Comparison of ENCODE assay signal across 16 mouse cellular contexts in genomic region chr15:32568858-32569387, GRCm38 (mm10).
DNase-seq lines count a peak whose midpoint lies in the region; ATAC-seq and TF ChIP-seq lines count a peak whose summit lies in the region.
"Had no signal": no experiment of that assay in that cellular context is flagged by ENCODE, and none has a peak within 500 bp of the region (broad histone marks: within the 10 kb centered on the region; RNA-seq: fewer than 3 reads in every experiment).

No protein-coding gene starts in this region.

- H3K27me3 ChIP-seq in midbrain, embryonic 11.5 days (ENCODE audit: control insufficient read depth, insufficient read depth, low read length), result no peaks in the 10 kb centered on the region
- no peaks in the 10 kb centered on the region for H3K27me3 ChIP-seq in midbrain, embryonic 14.5 days (ENCODE audit: control insufficient read depth, insufficient read depth, low read length)
- no peaks in the 10 kb centered on the region for H3K27me3 ChIP-seq in embryonic facial prominence, embryonic 11.5 days (ENCODE audit: control insufficient read depth, insufficient read depth, low read length)
- peaks cover 15% of the 10 kb centered on the region; the same call in 1 of the 2 replicates for H3K27me3 ChIP-seq in forebrain, embryonic 13.5 days
- H3K27me3 ChIP-seq in midbrain, embryonic 15.5 days (replicated peaks), result no peaks in the 10 kb centered on the region
- no peaks in the 10 kb centered on the region for H3K27me3 ChIP-seq in heart, adult 2 months (ENCODE audit: control insufficient read depth, insufficient read depth, low read length)
- H3K27me3 ChIP-seq: embryonic facial prominence, embryonic 15.5 days; limb, embryonic 13.5 days; megakaryocyte, embryonic 14.5 days had no signal

- H3K9me3 ChIP-seq in midbrain, embryonic 11.5 days (ENCODE audit: control insufficient read depth, low read length), result no peaks in the 10 kb centered on the region
- H3K9me3 ChIP-seq in midbrain, embryonic 14.5 days (ENCODE audit: control insufficient read depth, low read length), result no peaks in the 10 kb centered on the region
- no peaks in the 10 kb centered on the region for H3K9me3 ChIP-seq in embryonic facial prominence, embryonic 11.5 days (replicated peaks; ENCODE audit: control insufficient read depth, low read length)
- no peaks in the 10 kb centered on the region for H3K9me3 ChIP-seq in forebrain, embryonic 13.5 days (replicated peaks)
- H3K9me3 ChIP-seq in midbrain, embryonic 15.5 days, result no peaks in the 10 kb centered on the region
- H3K9me3 ChIP-seq: embryonic facial prominence, embryonic 15.5 days; limb, embryonic 13.5 days; megakaryocyte, embryonic 14.5 days had no signal

- 0 out of 2 replicates have a peak, but pooled peaks cover 6% of the 10 kb centered on the region for H3K4me1 ChIP-seq in midbrain, embryonic 11.5 days (ENCODE audit: control insufficient read depth, insufficient read depth, low read length)
- H3K4me1 ChIP-seq in midbrain, embryonic 14.5 days (ENCODE audit: control insufficient read depth, insufficient read depth, low read length), result no peaks in the 10 kb centered on the region
- H3K4me1 ChIP-seq in embryonic facial prominence, embryonic 11.5 days (ENCODE audit: control insufficient read depth, insufficient read depth, low read length), result no peaks in the 10 kb centered on the region
- peaks cover 12% of the 10 kb centered on the region for H3K4me1 ChIP-seq in forebrain, embryonic 13.5 days
- H3K4me1 ChIP-seq in midbrain, embryonic 15.5 days, result no peaks in the 10 kb centered on the region
- no peaks in the 10 kb centered on the region for H3K4me1 ChIP-seq in heart, adult 2 months (ENCODE audit: control insufficient read depth, insufficient read depth, low read length)
- H3K4me1 ChIP-seq: embryonic facial prominence, embryonic 15.5 days; limb, embryonic 13.5 days; megakaryocyte, embryonic 14.5 days had no signal

- H3K36me3 ChIP-seq in midbrain, embryonic 11.5 days (ENCODE audit: control insufficient read depth, insufficient read depth, low read length), result no peaks in the 10 kb centered on the region
- H3K36me3 ChIP-seq in midbrain, embryonic 14.5 days (ENCODE audit: control insufficient read depth, insufficient read depth, low read length), result no peaks in the 10 kb centered on the region
- no peaks in the 10 kb centered on the region for H3K36me3 ChIP-seq in embryonic facial prominence, embryonic 11.5 days (replicated peaks; ENCODE audit: control insufficient read depth, insufficient read depth, low read depth, low read length)
- no peaks in the 10 kb centered on the region for H3K36me3 ChIP-seq in forebrain, embryonic 13.5 days (ENCODE audit: poor library complexity, severe bottlenecking)
- no peaks in the 10 kb centered on the region for H3K36me3 ChIP-seq in midbrain, embryonic 15.5 days (replicated peaks)
- no peaks in the 10 kb centered on the region for H3K36me3 ChIP-seq in heart, adult 2 months (ENCODE audit: control insufficient read depth, insufficient read depth, low read length)
- H3K36me3 ChIP-seq: embryonic facial prominence, embryonic 15.5 days had no signal

- H3K27ac ChIP-seq in midbrain, embryonic 11.5 days (ENCODE audit: low read depth, low read length), result no peak overlapping the region
- H3K27ac ChIP-seq in midbrain, embryonic 14.5 days (replicated peaks; ENCODE audit: low read depth, low read length), result no peak overlapping the region
- H3K27ac ChIP-seq in embryonic facial prominence, embryonic 11.5 days (replicated peaks; ENCODE audit: low read depth, low read length), result no peak overlapping the region
- H3K27ac ChIP-seq in forebrain, embryonic 13.5 days, result peak overlapping the region; percentile 55
- no peak overlapping the region for H3K27ac ChIP-seq in midbrain, embryonic 15.5 days
- H3K27ac ChIP-seq in heart, adult 2 months, result no peak overlapping the region
- H3K27ac ChIP-seq: embryonic facial prominence, embryonic 15.5 days; limb, embryonic 13.5 days; liver, embryonic 14.5 days had no signal

- WGBS in midbrain, embryonic 11.5 days, result 52% methylated on average over 6 of the region's 6 CpGs
- 35% methylated on average over 6 of the region's 6 CpGs for WGBS in midbrain, embryonic 14.5 days
- 67% methylated on average over 6 of the region's 6 CpGs for whole genome bisulfite sequencing in embryonic facial prominence, embryonic 11.5 days
- 9% methylated on average over 6 of the region's 6 CpGs for WGBS in forebrain, embryonic 13.5 days
- 36% methylated on average over 6 of the region's 6 CpGs for WGBS in midbrain, embryonic 15.5 days
- 75% methylated on average over 6 of the region's 6 CpGs for WGBS in heart, adult 2 months

- ATAC-seq in midbrain, embryonic 11.5 days (ENCODE audit: low FRiP score), result peak; percentile 40; the same call in 1 of the 2 replicates
- no peak; the same call in 1 of the 2 replicates for ATAC-seq in midbrain, embryonic 14.5 days (ENCODE audit: low FRiP score, low TSS enrichment)
- ATAC-seq in embryonic facial prominence, embryonic 11.5 days (replicated peaks; ENCODE audit: insufficient number of reproducible peaks, low FRiP score, low TSS enrichment, low read depth), result peak; percentile 67
- ATAC-seq in forebrain, embryonic 13.5 days, result peak; percentile 95
- ATAC-seq in midbrain, embryonic 15.5 days (replicated peaks), result peak; percentile 86
- ATAC-seq: inflammation-experienced regulatory T-cells, adult 6 months had no signal

- no peak for TF ChIP-seq CTCF in heart, adult 2 months (IDR thresholded peaks at IDR 0.05)

- intact Hi-C loops in heart, adult 2 months (cut with DNase I), result loop anchor here (2.0 to 5.0 kb wide), 3 partner anchors 132 to 557 kb away; no protein-coding TSS in a partner anchor

- DNase-seq in midbrain, embryonic 11.5 days (ENCODE audit: low spot score, missing footprints), result peak; percentile 66
- DNase-seq in midbrain, embryonic 14.5 days, result no peak
- no peak for DNase-seq in embryonic facial prominence, embryonic 11.5 days (ENCODE audit: low spot score)
- no peak for DNase-seq in adrenal gland, postnatal 4 days (ENCODE audit: low spot score in 2 of 2)
- no peak for DNase-seq in heart, adult 2 months
- DNase-seq in lung, adult 18-20 months, result no peak
- DNase-seq: gastrocnemius, postnatal 14 days; layer of hippocampus, adult 9-11 months; thymus, postnatal 14 days had no signal

- no peak overlapping the region for H3K4me3 ChIP-seq in midbrain, embryonic 11.5 days (ENCODE audit: low read depth, low read length)
- H3K4me3 ChIP-seq in midbrain, embryonic 14.5 days (replicated peaks; ENCODE audit: low read depth, low read length), result no peak overlapping the region
- H3K4me3 ChIP-seq in embryonic facial prominence, embryonic 11.5 days (ENCODE audit: low read depth, low read length), result no peak overlapping the region
- H3K4me3 ChIP-seq in forebrain, embryonic 13.5 days, result no peak overlapping the region
- H3K4me3 ChIP-seq in midbrain, embryonic 15.5 days, result no peak overlapping the region
- no peak overlapping the region for H3K4me3 ChIP-seq in heart, adult 2 months
- H3K4me3 ChIP-seq: embryonic facial prominence, embryonic 15.5 days; limb, embryonic 13.5 days; megakaryocyte, embryonic 14.5 days had no signal

- no peak overlapping the region for H3K9ac ChIP-seq in midbrain, embryonic 11.5 days (ENCODE audit: low read length)
- no peak overlapping the region for H3K9ac ChIP-seq in midbrain, embryonic 14.5 days (replicated peaks; ENCODE audit: low read length)
- H3K9ac ChIP-seq in embryonic facial prominence, embryonic 11.5 days (replicated peaks; ENCODE audit: low read length), result no peak overlapping the region
- no peak overlapping the region for H3K9ac ChIP-seq in forebrain, embryonic 13.5 days
- H3K9ac ChIP-seq in midbrain, embryonic 15.5 days, result no peak overlapping the region
- no peak overlapping the region for H3K9ac ChIP-seq in heart, adult 2 months (ENCODE audit: low read depth, low read length)
- H3K9ac ChIP-seq: embryonic facial prominence, embryonic 15.5 days; limb, embryonic 13.5 days; liver, embryonic 14.5 days had no signal

- no peaks in the 10 kb centered on the region for H3K79me2 ChIP-seq in heart, adult 2 months (replicated peaks; ENCODE audit: control insufficient read depth, insufficient read depth, low read length)

- no peak overlapping the region for H3K4me2 ChIP-seq in midbrain, embryonic 11.5 days
- H3K4me2 ChIP-seq in midbrain, embryonic 14.5 days (ENCODE audit: low read length), result no peak overlapping the region
- no peak overlapping the region for H3K4me2 ChIP-seq in embryonic facial prominence, embryonic 11.5 days (ENCODE audit: low read depth, low read length)
- H3K4me2 ChIP-seq in forebrain, embryonic 13.5 days, result no peak overlapping the region
- no peak overlapping the region for H3K4me2 ChIP-seq in midbrain, embryonic 15.5 days
- H3K4me2 ChIP-seq: embryonic facial prominence, embryonic 15.5 days; limb, embryonic 13.5 days had no signal

- TF ChIP-seq EP300 in heart, adult 2 months (IDR thresholded peaks at IDR 0.05; ENCODE audit: insufficient read depth, low read depth, low read length), result no peak

- TF ChIP-seq POLR2A in heart, adult 2 months (IDR thresholded peaks at IDR 0.05; ENCODE audit: insufficient read depth, low read depth, low read length), result no peak
